Mouse (Mus musculus): ENCODE results near the gene Ush2a. TPM values are rescaled to one million over a fixed set of nuclear protein-coding genes. Genes with fewer than 3 reads are reported as not detected.
A peak's percentile ranks its signal among the peaks of the same experiment; 100 is the strongest.

Ush2a gene
- total and polyA plus RNA-seq, 3 experiments, result under 0.01 to 0.04 TPM; not detected in 1

GRCm38 (mm10) chr1:188581136-188581535 is 319.3 kb downstream of the Ush2a start (continued):
- TF ChIP-seq EP300 (IDR thresholded peaks at IDR 0.05; ENCODE audit: low read depth in 1 of 2, low read length in 2 of 2), result no peak

DNA sequence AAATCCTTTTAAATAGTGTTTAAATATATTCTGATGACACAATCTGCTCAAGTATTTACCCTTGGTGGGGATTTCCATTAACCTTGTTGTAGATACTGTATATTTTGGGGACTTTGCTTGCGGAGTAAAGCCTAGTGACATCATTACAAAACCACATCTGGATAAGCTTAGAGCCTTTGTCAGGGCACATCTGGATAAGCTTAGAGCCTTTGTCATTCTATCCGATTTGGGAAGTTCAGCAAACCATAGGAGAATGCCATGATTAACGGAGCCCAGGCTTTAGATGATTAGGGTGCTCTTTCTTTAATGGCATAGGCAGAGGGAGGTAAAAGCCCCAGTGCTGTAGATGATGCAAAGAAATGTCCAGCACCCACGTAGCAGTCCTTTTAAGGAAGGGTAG is 333.4 kb downstream of the Ush2a start:
- no peaks in the 10 kb centered on the region for H3K79me2 ChIP-seq (ENCODE audit: control insufficient read depth, insufficient read depth, low read length, poor library complexity)
- H3K27me3 ChIP-seq (ENCODE audit: control insufficient read depth in 1 of 2, insufficient read depth in 2 of 2, low read length in 2 of 2), result no peaks in the 10 kb centered on the region
- H3K36me3 ChIP-seq (ENCODE audit: control insufficient read depth in 1 of 2, insufficient read depth in 2 of 2, low read length in 2 of 2), result no peaks in the 10 kb centered on the region
- H3K4me1 ChIP-seq (ENCODE audit: control insufficient read depth in 1 of 2, insufficient read depth in 2 of 2, low read length in 2 of 2), result no peaks in the 10 kb centered on the region
- H3K9ac ChIP-seq (ENCODE audit: control insufficient read depth, low read depth, low read length, poor library complexity, severe bottlenecking), result no peak overlapping the region
- no peak for DNase-seq (ENCODE audit: low read depth, low spot score)
- no peak overlapping the region for H3K4me3 ChIP-seq (ENCODE audit: control insufficient read depth in 1 of 2, insufficient read depth in 1 of 2, low read depth in 2 of 2, low read length in 2 of 2)
- no peak overlapping the region for H3K27ac ChIP-seq (ENCODE audit: control insufficient read depth, low read depth, low read length)
- no peaks in the 10 kb centered on the region for H3K9me3 ChIP-seq (replicated peaks; ENCODE audit: insufficient read depth, low read length)
- TF ChIP-seq TAL1 (IDR thresholded peaks at IDR 0.05; ENCODE audit: low read length) (no peak), CHD1 (IDR thresholded peaks at IDR 0.05; ENCODE audit: low read depth, low read length) (no peak), HCFC1 (IDR thresholded peaks at IDR 0.05; ENCODE audit: low read depth, low read length) (no peak), USF1 (IDR thresholded peaks at IDR 0.05; ENCODE audit: low read depth, low read length) (no peak), MYC (IDR thresholded peaks at IDR 0.05; ENCODE audit: low read depth, low read length) (no peak), BHLHE40 (IDR thresholded peaks at IDR 0.05; ENCODE audit: borderline replicate concordance, low read depth, low read length) (no peak), E2F4 (IDR thresholded peaks at IDR 0.05; ENCODE audit: borderline replicate concordance, low read depth, low read length) (no peak)

- TF ChIP-seq CTCF (IDR thresholded peaks at IDR 0.05 in 2 of 3, conservative IDR thresholded peaks at IDR 0.05 in 1 of 3; ENCODE audit: control insufficient read depth in 1 of 3, insufficient read depth in 1 of 3, low read depth in 2 of 3, low read length in 3 of 3, poor library complexity in 1 of 3, severe bottlenecking in 1 of 3) (peak; percentile 27 to 43 (median 31)), USF2 (IDR thresholded peaks at IDR 0.05; ENCODE audit: borderline replicate concordance in 1 of 2, insufficient read depth in 1 of 2, low read depth in 1 of 2, low read length in 2 of 2) (no peak), ZC3H11A (IDR thresholded peaks at IDR 0.05; ENCODE audit: low read depth, low read length) (peak; percentile 48), RAD21 (IDR thresholded peaks at IDR 0.05; ENCODE audit: low read depth, low read length) (peak; percentile 46), POLR2AphosphoS5 (IDR thresholded peaks at IDR 0.05; ENCODE audit: borderline replicate concordance, low read depth, low read length) (no peak), SMC3 (IDR thresholded peaks at IDR 0.05; ENCODE audit: low read depth, low read length) (peak; percentile 50)
- Histone ChIP-seq H3K27ac (ENCODE audit: control insufficient read depth, low read depth, low read length) (no peak overlapping the region), H3K9ac (ENCODE audit: control insufficient read depth, low read depth, low read length, poor library complexity, severe bottlenecking) (no peak overlapping the region), H3K27me3 (ENCODE audit: control insufficient read depth in 1 of 2, insufficient read depth in 2 of 2, low read length in 2 of 2) (no peaks in the 10 kb centered on the region), H3K9me3 (replicated peaks; ENCODE audit: insufficient read depth, low read length) (no peaks in the 10 kb centered on the region), H3K36me3 (ENCODE audit: control insufficient read depth in 1 of 2, insufficient read depth in 2 of 2, low read length in 2 of 2) (no peaks in the 10 kb centered on the region), H3K79me2 (ENCODE audit: control insufficient read depth, insufficient read depth, low read length, poor library complexity) (no peaks in the 10 kb centered on the region), H3K4me3 (ENCODE audit: control insufficient read depth in 1 of 2, insufficient read depth in 1 of 2, low read depth in 2 of 2, low read length in 2 of 2) (no peak overlapping the region), H3K4me1 (ENCODE audit: control insufficient read depth in 1 of 2, insufficient read depth in 2 of 2, low read length in 2 of 2) (no peaks in the 10 kb centered on the region)
- peak; percentile 23 for DNase-seq (ENCODE audit: low read depth, low spot score)
Observed at GRCm38 (mm10) chr1:188598052-188598451, 336.2 kb downstream of the Ush2a start.

Data from MEL (cell line).